Comparison of ENCODE assay signal across 14 mouse cellular contexts in genomic region chr8:122355642-122356606, GRCm38 (mm10). TPM values are rescaled to one million over a fixed set of nuclear protein-coding genes. Genes with fewer than 3 reads are reported as not detected.
DNase-seq lines count a peak whose midpoint lies in the region; ATAC-seq lines count a peak whose summit lies in the region.
"Had no signal": no experiment of that assay in that cellular context is flagged by ENCODE, and none has a peak within 500 bp of the region (broad histone marks: within the 10 kb centered on the region; RNA-seq: fewer than 3 reads in every experiment).

No protein-coding gene starts in this region.

- no peak overlapping the region for H3K9ac ChIP-seq in kidney, embryonic 15.5 days
- H3K9ac ChIP-seq in intestine, embryonic 15.5 days = no peak overlapping the region
- H3K9ac ChIP-seq: neural tube, embryonic 13.5 days had no signal

- 0 out of 2 replicates have a peak, but pooled peaks have one; percentile 18 for ATAC-seq in kidney, embryonic 15.5 days (replicated peaks; ENCODE audit: low FRiP score)
- peak; percentile 83 for ATAC-seq in intestine, embryonic 15.5 days
- ATAC-seq: activated CD4-positive, CD25-positive, alpha-beta regulatory T cell, adult 4 months had no signal

- DNase-seq in kidney, postnatal 10 days = no peak
- DNase-seq in right cerebral cortex, postnatal 25 days = peak; percentile 74
- DNase-seq in right cerebral cortex, postnatal 14 days = no peak
- peak; percentile 75 to 79 for DNase-seq in urinary bladder, postnatal 36 days (ENCODE audit: low spot score in 2 of 2)
- no peak for DNase-seq in cerebellum, postnatal 36 days
- DNase-seq in embryo, embryonic 11 days = no peak
- DNase-seq: gastrocnemius, postnatal 25 days had no signal

- no peaks in the 10 kb centered on the region for H3K9me3 ChIP-seq in kidney, embryonic 15.5 days (replicated peaks)
- H3K9me3 ChIP-seq in intestine, embryonic 15.5 days = no peaks in the 10 kb centered on the region
- H3K9me3 ChIP-seq: hindbrain, embryonic 10.5 days; neural tube, embryonic 13.5 days had no signal

- H3K4me1 ChIP-seq in kidney, embryonic 15.5 days = peaks cover 11% of the 10 kb centered on the region; the same call in 1 of the 2 replicates
- peaks cover 11% of the 10 kb centered on the region; the same call in 1 of the 2 replicates for H3K4me1 ChIP-seq in intestine, embryonic 15.5 days (replicated peaks)

- H3K27me3 ChIP-seq in kidney, embryonic 15.5 days = peaks cover 7% of the 10 kb centered on the region
- H3K27me3 ChIP-seq in intestine, embryonic 15.5 days (replicated peaks) = peaks cover 4% of the 10 kb centered on the region
- H3K27me3 ChIP-seq: CH12.LX had no signal

- H3K4me2 ChIP-seq in kidney, embryonic 15.5 days = no peak overlapping the region
- H3K4me2 ChIP-seq in intestine, embryonic 15.5 days (replicated peaks) = peak overlapping the region; percentile 1; the same call in 1 of the 2 replicates
- H3K4me2 ChIP-seq: neural tube, embryonic 13.5 days had no signal

- no peak overlapping the region for H3K27ac ChIP-seq in kidney, embryonic 15.5 days
- no peak overlapping the region for H3K27ac ChIP-seq in intestine, embryonic 15.5 days
- H3K27ac ChIP-seq: hindbrain, embryonic 10.5 days; macrophage; neural tube, embryonic 13.5 days had no signal

- H3K4me3 ChIP-seq in kidney, embryonic 15.5 days (replicated peaks) = no peak overlapping the region
- no peak overlapping the region for H3K4me3 ChIP-seq in intestine, embryonic 15.5 days (replicated peaks)
- H3K4me3 ChIP-seq: hindbrain, embryonic 10.5 days; neural tube, embryonic 13.5 days had no signal

- no peaks in the 10 kb centered on the region for H3K36me3 ChIP-seq in kidney, embryonic 15.5 days
- H3K36me3 ChIP-seq in intestine, embryonic 15.5 days = no peaks in the 10 kb centered on the region
- H3K36me3 ChIP-seq: hindbrain, embryonic 10.5 days; neural tube, embryonic 13.5 days had no signal

- WGBS in kidney, embryonic 15.5 days = 63% methylated on average over 9 of the region's 9 CpGs
- 57% methylated on average over 9 of the region's 9 CpGs for WGBS in intestine, embryonic 15.5 days

RNA-seq across cellular contexts. Expression of gene Trhr2, which starts 4.6 kb away (rescaled TPM):
- polyA plus RNA-seq in kidney, embryonic 15.5 days (2015; fragmentation: Nextera tagmentation; extraction: Ambion mirVana) = not detected in 2 replicates
- polyA plus RNA-seq in intestine, embryonic 15.5 days (2015; fragmentation: Nextera tagmentation; extraction: Ambion mirVana) = not detected in 2 replicates
- polyA plus RNA-seq: activated CD4-positive, CD25-positive, alpha-beta regulatory T cell, adult 4 months; hindbrain, embryonic 10.5 days; macrophage; neural tube, embryonic 13.5 days had no signal

RNA-seq across cellular contexts. Expression of gene Zc3h18, which starts 20.5 kb away (rescaled TPM):
- 53.2 and 53.9 TPM in 2 replicates for polyA plus RNA-seq in kidney, embryonic 15.5 days (2015; fragmentation: Nextera tagmentation; extraction: Ambion mirVana)
- polyA plus RNA-seq in intestine, embryonic 15.5 days (2015; fragmentation: Nextera tagmentation; extraction: Ambion mirVana) = 53.9 and 54.0 TPM in 2 replicates

Comparison
In these comparisons a context has a peak if more than half of its experiments do, and no peak if none do; other contexts are left out.
1. DNase-seq: peak in right cerebral cortex, postnatal 25 days (single experiment) and urinary bladder, postnatal 36 days (2 of 2); none in kidney, postnatal 10 days (single experiment), right cerebral cortex, postnatal 14 days (single experiment), cerebellum, postnatal 36 days (0 of 2) and embryo, embryonic 11 days (single experiment).